Mouse (Mus musculus): ENCODE data around the gene Zdhhc22. TPM values are rescaled to one million over a fixed set of nuclear protein-coding genes. Genes with fewer than 3 reads are reported as not detected.

The Zdhhc22 gene
- polyA plus RNA-seq, 1 experiment from 2014 or later: 14.9 TPM

DNA sequence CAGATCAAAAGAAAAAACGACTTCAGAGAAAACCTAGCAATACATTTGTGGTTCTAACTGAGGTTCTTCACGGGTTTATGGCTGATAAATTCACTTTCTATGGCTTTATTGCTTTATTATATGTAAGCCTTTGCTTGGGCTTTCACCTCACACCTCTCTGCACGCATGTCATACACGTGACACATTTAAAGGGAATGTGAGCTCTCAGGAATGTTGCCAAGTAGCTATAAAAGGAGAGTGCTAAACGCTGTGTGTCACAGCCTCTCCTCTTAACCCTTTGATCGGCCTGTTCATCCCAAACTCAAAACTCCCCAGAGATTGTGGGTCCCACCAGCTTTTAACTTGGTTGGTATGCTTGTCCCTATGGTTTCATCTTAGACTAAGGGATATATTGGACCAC lies 41.6 kb downstream of the Zdhhc22 start:
- peak overlapping the region; percentile 79; the same call in 1 of the 2 replicates for H3K9ac ChIP-seq
- H3K27ac ChIP-seq: no peak overlapping the region
- ATAC-seq (ENCODE audit: low FRiP score) (no peak), DNase-seq (ENCODE audit: low spot score) (no peak)
- no peaks in the 10 kb centered on the region for H3K27me3 ChIP-seq (ENCODE audit: control insufficient read depth, insufficient read depth, low read length)
- peak overlapping the region; percentile 60 for H3K4me3 ChIP-seq (replicated peaks; ENCODE audit: low read length)
- H3K4me2 ChIP-seq (replicated peaks): peak overlapping the region; percentile 97
- 64% methylated on average over 6 of the region's 6 CpGs for WGBS
- H3K36me3 ChIP-seq (replicated peaks; ENCODE audit: control insufficient read depth, insufficient read depth): peaks cover 10% of the 10 kb centered on the region
- H3K4me1 ChIP-seq (replicated peaks; ENCODE audit: control insufficient read depth, insufficient read depth, low read length): peaks cover 37% of the 10 kb centered on the region
- no peaks in the 10 kb centered on the region for H3K9me3 ChIP-seq (ENCODE audit: control insufficient read depth, low read length)

DNA sequence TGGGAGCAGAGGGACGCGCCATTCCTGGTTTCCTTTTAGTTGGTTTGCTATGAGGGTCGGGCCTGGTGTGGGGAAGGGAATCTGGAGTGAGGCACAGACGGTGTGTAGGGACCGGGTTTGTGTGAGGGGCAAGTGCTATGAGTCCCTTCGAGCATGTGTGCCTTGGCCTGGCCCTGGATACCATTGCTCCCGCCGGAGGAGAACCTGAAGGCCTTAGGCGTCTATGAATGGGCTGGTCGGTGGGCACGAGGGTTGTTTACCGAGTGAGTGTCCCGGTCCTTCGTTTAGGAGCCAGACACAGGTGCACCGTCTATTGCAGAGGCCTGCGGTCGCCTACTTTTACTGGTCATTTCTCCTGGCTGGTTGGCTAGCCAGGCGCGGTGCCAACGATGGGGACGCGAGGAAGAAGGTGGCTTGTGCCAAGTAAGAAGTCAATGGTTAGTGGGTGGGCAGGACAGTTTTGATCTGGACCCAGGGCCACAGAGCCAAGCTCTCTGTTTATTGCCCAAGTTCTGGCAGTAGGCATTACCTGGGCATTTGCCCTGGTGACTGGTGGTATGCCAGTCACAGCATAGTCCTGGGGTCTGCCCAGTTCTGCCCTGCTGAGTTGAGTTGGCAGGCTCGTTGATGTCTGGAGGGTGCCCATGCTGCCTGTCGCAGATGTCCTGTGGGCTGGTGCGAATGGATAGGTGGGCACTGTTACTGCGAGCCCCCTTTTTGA lies 42.4 kb downstream of the Zdhhc22 start:
- 15% methylated on average over 26 of the region's 26 CpGs for WGBS
- DNase-seq (ENCODE audit: low spot score) (peak; percentile 35), ATAC-seq (ENCODE audit: low FRiP score) (peak; percentile 34)
- Histone ChIP-seq H3K27me3 (ENCODE audit: control insufficient read depth, insufficient read depth, low read length) (no peaks in the 10 kb centered on the region), H3K4me1 (replicated peaks; ENCODE audit: control insufficient read depth, insufficient read depth, low read length) (peaks cover 39% of the 10 kb centered on the region), H3K27ac (peak overlapping the region; percentile 100), H3K9me3 (ENCODE audit: control insufficient read depth, low read length) (no peaks in the 10 kb centered on the region), H3K36me3 (replicated peaks; ENCODE audit: control insufficient read depth, insufficient read depth) (peaks cover 2% of the 10 kb centered on the region; the same call in 1 of the 2 replicates), H3K4me2 (replicated peaks) (peak overlapping the region; percentile 97), H3K4me3 (replicated peaks; ENCODE audit: low read length) (peak overlapping the region; percentile 60), H3K9ac (peak overlapping the region; percentile 79)

DNA sequence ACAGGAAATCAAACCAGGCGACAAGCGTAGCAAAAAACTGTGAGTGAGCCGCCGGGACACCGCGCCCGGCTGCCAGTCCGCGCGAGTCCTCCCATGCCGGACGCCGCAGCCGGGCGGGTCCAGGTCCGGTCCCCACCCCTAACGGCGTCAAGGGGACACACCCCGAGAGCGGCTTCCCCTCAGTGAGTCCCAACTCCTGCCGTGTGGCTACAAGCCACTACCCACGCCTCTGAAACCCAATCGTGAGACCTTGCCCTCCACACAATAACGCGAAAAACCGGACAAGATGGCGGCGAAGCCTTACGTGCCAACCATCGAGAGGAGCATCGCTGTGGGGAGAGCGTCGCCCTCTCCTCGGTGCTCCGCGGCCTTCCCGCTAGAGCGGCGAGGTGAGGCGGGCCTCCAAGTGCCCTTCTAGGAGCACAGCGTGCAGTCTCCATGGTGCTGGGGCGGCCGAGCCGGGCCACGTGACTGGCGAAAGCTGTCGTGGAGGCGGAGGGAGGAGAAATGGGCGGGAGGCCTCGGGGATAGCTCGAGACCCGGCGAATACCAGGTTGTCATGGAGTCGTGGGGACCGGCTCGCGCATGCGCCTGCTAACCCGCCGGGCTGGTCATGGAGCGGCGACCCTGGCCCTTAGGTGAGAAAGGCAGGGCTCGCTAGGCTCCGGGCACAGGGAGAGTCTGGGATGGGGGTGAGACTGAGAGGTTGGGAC lies 43.2 kb downstream of the Zdhhc22 start, which contains the start of gene Cipc:
Gene Cipc (plus strand): TSS at position 182 of the 713 bp plus-strand sequence.
- WGBS: under 1% methylated on average over 62 of the region's 64 CpGs
- peak within 1 kb of the TSS; percentile 94 for H3K9ac ChIP-seq
- DNase-seq (ENCODE audit: low spot score): peak; percentile 97
- peak; percentile 98 for ATAC-seq (ENCODE audit: low FRiP score)
- H3K4me3 ChIP-seq (replicated peaks; ENCODE audit: low read length): peak within 1 kb of the TSS; percentile 60
- H3K4me1 ChIP-seq (replicated peaks; ENCODE audit: control insufficient read depth, insufficient read depth, low read length): peaks cover 48% of the 10 kb centered on the region
- no peaks in the 10 kb centered on the region for H3K36me3 ChIP-seq (replicated peaks; ENCODE audit: control insufficient read depth, insufficient read depth)
- no peaks in the 10 kb centered on the region for H3K27me3 ChIP-seq (ENCODE audit: control insufficient read depth, insufficient read depth, low read length)
- H3K4me2 ChIP-seq (replicated peaks): peak within 1 kb of the TSS; percentile 97
- no peaks in the 10 kb centered on the region for H3K9me3 ChIP-seq (ENCODE audit: control insufficient read depth, low read length)
- peak within 1 kb of the TSS; percentile 100 for H3K27ac ChIP-seq

DNA sequence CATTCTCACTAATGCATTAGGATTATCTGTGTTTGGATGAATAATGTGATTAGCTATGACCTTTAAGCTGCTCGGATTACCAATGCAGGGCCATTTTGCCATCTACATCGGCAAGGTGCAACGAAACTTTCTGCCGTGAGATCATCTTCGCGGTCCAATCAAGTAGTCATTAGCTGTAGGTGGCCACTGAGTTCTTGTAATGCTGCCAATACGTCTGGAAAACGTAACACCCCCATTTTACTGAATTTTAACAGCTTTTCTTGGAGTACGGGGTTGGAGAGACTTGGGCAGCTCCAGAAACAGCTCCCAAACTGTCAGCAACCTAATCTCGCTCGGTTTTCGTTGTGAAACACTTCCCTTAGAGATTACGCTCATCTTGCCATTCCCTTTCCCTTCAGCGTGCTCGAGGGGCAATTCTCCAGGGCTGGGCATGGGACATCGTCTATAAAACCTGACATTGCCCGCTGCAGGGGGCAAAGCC lies 43.9 kb downstream of the Zdhhc22 start:
- Histone ChIP-seq H3K36me3 (replicated peaks; ENCODE audit: control insufficient read depth, insufficient read depth) (no peaks in the 10 kb centered on the region), H3K27ac (peak overlapping the region; percentile 100), H3K9me3 (ENCODE audit: control insufficient read depth, low read length) (no peaks in the 10 kb centered on the region), H3K4me1 (replicated peaks; ENCODE audit: control insufficient read depth, insufficient read depth, low read length) (peaks cover 54% of the 10 kb centered on the region), H3K4me3 (replicated peaks; ENCODE audit: low read length) (peak overlapping the region; percentile 60), H3K4me2 (replicated peaks) (peak overlapping the region; percentile 97), H3K27me3 (ENCODE audit: control insufficient read depth, insufficient read depth, low read length) (no peaks in the 10 kb centered on the region), H3K9ac (peak overlapping the region; percentile 94)
- under 1% methylated on average over 17 of the region's 17 CpGs for WGBS
- DNase-seq (ENCODE audit: low spot score): peak; percentile 55
- ATAC-seq (ENCODE audit: low FRiP score): no peak

DNA sequence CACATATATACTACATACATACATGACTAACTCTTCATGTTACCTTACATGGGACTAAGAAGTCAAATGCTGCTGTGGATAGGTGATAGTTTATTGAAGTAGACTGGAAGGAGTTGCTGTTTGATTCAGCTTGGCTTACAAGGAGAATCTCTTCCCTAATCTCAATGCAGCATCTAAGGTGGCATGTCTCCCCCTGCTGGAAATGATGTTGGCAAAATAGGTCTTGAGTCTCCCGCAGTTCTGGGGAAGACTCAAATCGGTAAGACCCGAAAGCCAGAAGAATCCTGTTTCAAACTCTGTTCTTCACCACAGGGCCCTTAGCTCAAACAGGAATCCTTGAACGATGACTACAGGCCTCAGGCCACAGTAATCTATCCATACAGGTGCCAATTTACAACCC lies 45.1 kb downstream of the Zdhhc22 start:
- no peaks in the 10 kb centered on the region for H3K36me3 ChIP-seq (replicated peaks; ENCODE audit: control insufficient read depth, insufficient read depth)

DNA sequence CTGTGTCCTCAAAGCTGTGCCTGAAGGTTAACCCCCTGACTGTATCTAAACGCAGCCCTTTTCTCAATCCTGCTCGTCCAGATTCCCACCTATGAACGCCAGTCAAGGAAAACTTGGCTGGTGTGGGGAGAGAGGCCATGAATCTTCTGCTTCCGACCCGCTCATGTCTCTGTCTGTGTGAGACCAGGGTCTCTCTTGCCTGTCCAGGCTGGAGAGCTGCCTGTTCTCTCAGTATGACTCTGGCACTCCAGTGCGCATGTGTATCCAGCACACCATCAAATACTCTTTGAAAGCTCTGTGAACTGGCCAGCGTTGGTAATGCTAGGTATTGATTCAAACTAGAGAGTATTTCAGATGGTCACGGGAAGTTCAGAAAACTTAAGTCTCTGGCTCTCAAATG lies 46.8 kb downstream of the Zdhhc22 start:
- DNase-seq (ENCODE audit: low spot score) (no peak), ATAC-seq (ENCODE audit: low FRiP score) (no peak)
- Histone ChIP-seq H3K27me3 (ENCODE audit: control insufficient read depth, insufficient read depth, low read length) (no peaks in the 10 kb centered on the region), H3K9ac (no peak overlapping the region), H3K4me1 (replicated peaks; ENCODE audit: control insufficient read depth, insufficient read depth, low read length) (peaks cover 45% of the 10 kb centered on the region), H3K4me2 (replicated peaks) (no peak overlapping the region), H3K4me3 (replicated peaks; ENCODE audit: low read length) (no peak overlapping the region), H3K36me3 (replicated peaks; ENCODE audit: control insufficient read depth, insufficient read depth) (no peaks in the 10 kb centered on the region), H3K9me3 (ENCODE audit: control insufficient read depth, low read length) (no peaks in the 10 kb centered on the region), H3K27ac (peak overlapping the region; percentile 91)
- WGBS: 92% methylated on average over 8 of the region's 8 CpGs

More for the DNA sequence above, 45.1 kb downstream of the Zdhhc22 start:
- Histone ChIP-seq H3K4me2 (replicated peaks) (no peak overlapping the region), H3K27me3 (ENCODE audit: control insufficient read depth, insufficient read depth, low read length) (no peaks in the 10 kb centered on the region), H3K4me3 (replicated peaks; ENCODE audit: low read length) (no peak overlapping the region), H3K4me1 (replicated peaks; ENCODE audit: control insufficient read depth, insufficient read depth, low read length) (peaks cover 62% of the 10 kb centered on the region), H3K27ac (peak overlapping the region; percentile 100), H3K9me3 (ENCODE audit: control insufficient read depth, low read length) (no peaks in the 10 kb centered on the region), H3K9ac (peak overlapping the region; percentile 94; the same call in 1 of the 2 replicates)
- WGBS: under 1% methylated on average over 4 of the region's 4 CpGs
- DNase-seq (ENCODE audit: low spot score) (peak; percentile 92), ATAC-seq (ENCODE audit: low FRiP score) (no peak)

DNA sequence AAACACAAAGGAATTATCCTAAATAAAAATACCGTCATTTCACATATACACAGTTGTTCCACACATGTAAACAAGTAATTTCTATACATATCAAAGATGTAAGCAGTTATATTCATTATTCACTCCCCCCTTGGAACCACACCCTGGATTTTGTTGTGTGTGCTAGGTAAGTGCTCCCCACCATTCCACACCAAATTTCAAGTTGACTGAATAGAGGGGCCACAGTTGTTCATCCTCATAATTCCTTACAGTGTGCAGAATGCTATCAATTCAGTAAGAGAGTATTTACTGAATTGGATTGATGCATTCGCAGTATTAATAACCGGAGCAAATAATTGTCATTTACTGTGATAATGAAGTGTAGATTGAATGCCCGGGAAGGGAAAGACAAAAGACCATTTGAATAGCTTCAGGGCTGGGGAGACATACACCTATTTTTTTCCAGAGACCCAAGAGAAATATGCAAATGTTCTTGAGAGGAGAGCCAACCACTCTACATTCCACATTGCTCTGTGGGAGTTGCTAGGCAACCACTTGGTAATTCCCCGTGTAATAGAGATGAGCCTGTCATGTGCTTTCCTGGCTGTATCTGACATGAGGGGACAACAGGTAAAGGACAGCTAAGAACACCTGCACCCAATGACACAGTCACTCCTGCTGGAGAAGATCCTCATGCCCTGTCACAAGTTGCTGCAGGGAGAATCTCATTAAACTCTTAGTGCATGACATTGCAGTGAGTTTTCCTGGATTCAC lies 48.3 kb downstream of the Zdhhc22 start:
- peak; percentile 78 for DNase-seq (ENCODE audit: low spot score)
- 13% methylated on average over 5 of the region's 5 CpGs for WGBS

DNA sequence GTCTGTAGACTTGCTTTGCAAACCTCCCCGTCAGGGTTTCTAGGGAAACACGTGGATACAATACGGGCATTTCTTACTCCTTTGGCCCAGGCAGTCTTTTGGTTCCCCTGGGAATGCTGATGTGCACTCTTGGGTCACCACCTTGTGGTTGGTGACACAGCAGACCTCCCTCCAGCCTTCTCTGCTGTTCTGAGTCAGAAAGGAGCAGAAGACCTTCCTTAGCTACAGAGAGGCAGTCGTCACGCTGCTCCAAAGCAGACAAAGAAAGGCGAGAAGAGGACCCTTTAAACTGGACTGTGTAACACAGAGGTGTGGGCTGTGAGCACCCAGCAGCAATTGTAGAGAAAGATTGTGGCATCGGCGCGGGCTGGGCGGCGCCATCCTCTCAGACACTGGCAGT lies 49.1 kb downstream of the Zdhhc22 start:
- peak overlapping the region; percentile 51 for H3K9ac ChIP-seq
- 13% methylated on average over 11 of the region's 11 CpGs for WGBS

More for the DNA sequence above, 48.3 kb downstream of the Zdhhc22 start:
- H3K4me1 ChIP-seq (replicated peaks; ENCODE audit: control insufficient read depth, insufficient read depth, low read length): peaks cover 40% of the 10 kb centered on the region
- H3K4me3 ChIP-seq (replicated peaks; ENCODE audit: low read length): no peak overlapping the region
- no peaks in the 10 kb centered on the region for H3K36me3 ChIP-seq (replicated peaks; ENCODE audit: control insufficient read depth, insufficient read depth)
- no peaks in the 10 kb centered on the region for H3K27me3 ChIP-seq (ENCODE audit: control insufficient read depth, insufficient read depth, low read length)
- peak; percentile 72 for ATAC-seq (ENCODE audit: low FRiP score)
- H3K27ac ChIP-seq: peak overlapping the region; percentile 91
- peak overlapping the region; percentile 31 for H3K4me2 ChIP-seq (replicated peaks)
- H3K9ac ChIP-seq: peak overlapping the region; percentile 51
- no peaks in the 10 kb centered on the region for H3K9me3 ChIP-seq (ENCODE audit: control insufficient read depth, low read length)

DNA sequence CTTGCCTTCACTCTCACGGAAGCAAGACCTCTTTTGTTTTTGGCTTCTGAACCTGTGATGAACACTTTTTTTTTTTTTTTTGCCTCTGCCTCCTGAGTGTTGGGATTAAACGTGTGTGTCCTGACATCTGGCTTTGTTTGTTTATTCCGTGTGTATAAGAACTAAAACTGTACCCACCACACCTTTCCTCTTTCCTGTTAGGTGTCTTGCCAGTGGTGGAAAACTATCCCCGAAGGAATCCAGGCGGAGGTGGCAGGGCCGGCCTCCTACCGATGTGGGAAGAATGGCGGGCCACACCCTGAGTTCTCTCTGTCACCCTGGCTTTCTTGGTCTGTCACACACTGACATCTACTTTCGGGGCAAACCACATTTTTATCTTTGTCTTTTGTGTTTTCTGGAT lies 51.7 kb downstream of the Zdhhc22 start:
- Histone ChIP-seq H3K4me3 (replicated peaks; ENCODE audit: low read length) (no peak overlapping the region), H3K27ac (no peak overlapping the region), H3K4me2 (replicated peaks) (no peak overlapping the region), H3K36me3 (replicated peaks; ENCODE audit: control insufficient read depth, insufficient read depth) (no peaks in the 10 kb centered on the region), H3K27me3 (ENCODE audit: control insufficient read depth, insufficient read depth, low read length) (no peaks in the 10 kb centered on the region), H3K4me1 (replicated peaks; ENCODE audit: control insufficient read depth, insufficient read depth, low read length) (peaks cover 29% of the 10 kb centered on the region), H3K9ac (no peak overlapping the region), H3K9me3 (ENCODE audit: control insufficient read depth, low read length) (no peaks in the 10 kb centered on the region)
- ATAC-seq (ENCODE audit: low FRiP score): no peak
- 68% methylated on average over 9 of the region's 9 CpGs for WGBS
- DNase-seq (ENCODE audit: low spot score): no peak

More for the DNA sequence above, 49.1 kb downstream of the Zdhhc22 start:
- peak overlapping the region; percentile 1 for H3K4me2 ChIP-seq (replicated peaks)
- H3K9me3 ChIP-seq (ENCODE audit: control insufficient read depth, low read length): no peaks in the 10 kb centered on the region
- no peaks in the 10 kb centered on the region for H3K27me3 ChIP-seq (ENCODE audit: control insufficient read depth, insufficient read depth, low read length)
- peak overlapping the region; percentile 91 for H3K27ac ChIP-seq
- DNase-seq (ENCODE audit: low spot score): peak; percentile 65
- H3K4me3 ChIP-seq (replicated peaks; ENCODE audit: low read length): no peak overlapping the region
- H3K4me1 ChIP-seq (replicated peaks; ENCODE audit: control insufficient read depth, insufficient read depth, low read length): peaks cover 39% of the 10 kb centered on the region
- ATAC-seq (ENCODE audit: low FRiP score): peak; percentile 48
- no peaks in the 10 kb centered on the region for H3K36me3 ChIP-seq (replicated peaks; ENCODE audit: control insufficient read depth, insufficient read depth)
